Mouse (Mus musculus): ENCODE measurements around the gene Xrra1. TPM values are rescaled to one million over a fixed set of nuclear protein-coding genes. Genes with fewer than 3 reads are reported as not detected.
A peak's percentile ranks its signal among the peaks of the same experiment; 100 is the strongest.

Xrra1 gene
- polyA plus RNA-seq, 1 experiment = 0.34 TPM

DNA sequence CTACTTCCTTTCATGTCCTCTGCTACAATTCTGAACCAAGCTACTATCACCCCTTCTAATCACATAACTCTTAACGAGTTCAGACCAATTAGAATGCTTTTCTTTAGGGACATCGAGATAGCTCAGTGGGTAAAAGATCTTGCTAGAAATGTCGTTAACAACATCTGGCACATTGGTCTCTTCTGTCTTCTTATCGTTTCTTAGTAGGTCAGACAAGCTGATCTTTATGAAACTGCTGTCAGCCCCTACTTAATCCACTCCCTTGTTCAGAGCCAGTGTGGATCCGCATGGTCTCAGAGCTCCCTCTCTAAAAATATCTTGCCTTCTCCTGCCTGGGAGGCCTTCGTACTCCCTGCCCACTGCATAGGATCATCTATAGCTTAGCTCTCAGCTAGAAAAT is 15.0 kb downstream of the Xrra1 start:
- 78% methylated on average over 6 of the region's 6 CpGs for WGBS
- Histone ChIP-seq H3K4me1 (ENCODE audit: control insufficient read depth, insufficient read depth, low read length) (no peaks in the 10 kb centered on the region), H3K27me3 (ENCODE audit: control insufficient read depth, insufficient read depth, low read length) (no peaks in the 10 kb centered on the region), H3K27ac (ENCODE audit: insufficient read depth, low read length) (no peak overlapping the region), H3K4me3 (replicated peaks; ENCODE audit: insufficient read depth, low read depth, low read length) (no peak overlapping the region)
- DNase-seq = no peak
- TF ChIP-seq CTCF (IDR thresholded peaks at IDR 0.05; ENCODE audit: borderline replicate concordance, insufficient read depth, low read depth, low read length) (no peak), POLR2A (IDR thresholded peaks at IDR 0.05; ENCODE audit: borderline replicate concordance, insufficient read depth, low read length) (no peak)

- no peak for TF ChIP-seq CTCF (IDR thresholded peaks at IDR 0.05; ENCODE audit: borderline replicate concordance, insufficient read depth, low read depth, low read length)
- TF ChIP-seq POLR2A (IDR thresholded peaks at IDR 0.05; ENCODE audit: borderline replicate concordance, insufficient read depth, low read length) = no peak
- no peak for DNase-seq
- 54% methylated on average over 5 of the region's 5 CpGs for WGBS
- no peaks in the 10 kb centered on the region for H3K4me1 ChIP-seq (ENCODE audit: control insufficient read depth, insufficient read depth, low read length)
- H3K27me3 ChIP-seq (ENCODE audit: control insufficient read depth, insufficient read depth, low read length) = no peaks in the 10 kb centered on the region
- no peak overlapping the region for H3K4me3 ChIP-seq (replicated peaks; ENCODE audit: insufficient read depth, low read depth, low read length)
- H3K27ac ChIP-seq (ENCODE audit: insufficient read depth, low read length) = no peak overlapping the region
Measured at GRCm38 (mm10) chr7:99875891-99876290, 17.0 kb downstream of the Xrra1 start.

DNA sequence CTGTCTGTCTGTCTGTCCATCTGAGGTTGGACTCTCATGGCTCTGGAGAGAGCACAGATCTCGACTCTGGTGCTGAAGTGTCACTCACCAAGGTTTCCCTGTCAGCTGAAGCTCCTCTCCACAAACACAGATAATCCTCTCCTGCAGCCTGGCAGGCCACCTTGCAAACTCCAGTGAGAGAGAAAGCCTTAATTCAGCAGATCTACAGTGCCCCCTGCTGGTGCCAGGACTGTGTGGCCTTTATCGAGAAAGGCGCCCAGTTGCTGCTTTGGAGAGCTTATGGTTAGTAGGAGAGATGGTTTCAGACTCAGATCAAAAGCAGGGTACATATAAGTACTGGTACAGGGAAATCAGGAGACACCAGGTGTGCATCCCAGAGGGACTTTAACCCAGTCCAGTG is 17.4 kb downstream of the Xrra1 start:
- TF ChIP-seq POLR2A (IDR thresholded peaks at IDR 0.05; ENCODE audit: borderline replicate concordance, insufficient read depth, low read length) (no peak), CTCF (IDR thresholded peaks at IDR 0.05; ENCODE audit: borderline replicate concordance, insufficient read depth, low read depth, low read length) (peak; percentile 80)
- WGBS = 7% methylated on average over 3 of the region's 3 CpGs

GRCm38 (mm10) chr7:99878254-99878653 is 19.3 kb downstream of the Xrra1 start:
- WGBS = 48% methylated on average over 2 of the region's 2 CpGs
- no peak overlapping the region for H3K27ac ChIP-seq (ENCODE audit: insufficient read depth, low read length)
- TF ChIP-seq CTCF (IDR thresholded peaks at IDR 0.05; ENCODE audit: borderline replicate concordance, insufficient read depth, low read depth, low read length) = no peak
- no peak for TF ChIP-seq POLR2A (IDR thresholded peaks at IDR 0.05; ENCODE audit: borderline replicate concordance, insufficient read depth, low read length)
- no peak overlapping the region for H3K4me3 ChIP-seq (replicated peaks; ENCODE audit: insufficient read depth, low read depth, low read length)
- no peak for DNase-seq
- no peaks in the 10 kb centered on the region for H3K27me3 ChIP-seq (ENCODE audit: control insufficient read depth, insufficient read depth, low read length)
- H3K4me1 ChIP-seq (ENCODE audit: control insufficient read depth, insufficient read depth, low read length) = no peaks in the 10 kb centered on the region

More for the DNA sequence above, 17.4 kb downstream of the Xrra1 start:
- no peaks in the 10 kb centered on the region for H3K4me1 ChIP-seq (ENCODE audit: control insufficient read depth, insufficient read depth, low read length)
- no peak overlapping the region for H3K4me3 ChIP-seq (replicated peaks; ENCODE audit: insufficient read depth, low read depth, low read length)
- no peak overlapping the region for H3K27ac ChIP-seq (ENCODE audit: insufficient read depth, low read length)
- no peaks in the 10 kb centered on the region for H3K27me3 ChIP-seq (ENCODE audit: control insufficient read depth, insufficient read depth, low read length)
- peak; percentile 58 to 67 for DNase-seq

GRCm38 (mm10) chr7:99887230-99887735 is 28.4 kb downstream of the Xrra1 start:
- 79% methylated on average over 2 of the region's 2 CpGs for WGBS
- Histone ChIP-seq H3K27me3 (ENCODE audit: control insufficient read depth, insufficient read depth, low read length) (no peaks in the 10 kb centered on the region), H3K4me3 (replicated peaks; ENCODE audit: insufficient read depth, low read depth, low read length) (no peak overlapping the region), H3K27ac (ENCODE audit: insufficient read depth, low read length) (no peak overlapping the region), H3K4me1 (ENCODE audit: control insufficient read depth, insufficient read depth, low read length) (no peaks in the 10 kb centered on the region)
- no peak for DNase-seq
- no peak for TF ChIP-seq POLR2A (IDR thresholded peaks at IDR 0.05; ENCODE audit: borderline replicate concordance, insufficient read depth, low read length)

DNA sequence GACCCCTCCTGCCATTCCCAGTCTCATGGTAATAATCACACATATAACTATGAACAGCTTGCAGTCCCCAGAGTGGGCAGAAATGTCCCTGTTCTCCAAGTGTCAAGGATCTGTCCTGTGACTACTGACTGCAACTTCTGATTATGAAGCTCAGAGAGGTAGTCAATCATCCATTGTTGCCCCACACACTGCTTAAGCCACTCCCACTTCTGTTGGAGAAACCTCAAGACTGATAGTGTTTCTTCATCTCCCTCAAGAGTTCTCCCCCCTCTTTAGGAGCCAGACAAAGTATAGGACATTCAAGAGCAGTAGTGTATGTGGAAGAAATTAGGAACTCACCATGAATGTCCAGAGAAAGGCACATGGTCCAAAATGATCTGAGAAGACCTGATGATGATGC is 28.8 kb downstream of the Xrra1 start:
- no peak for DNase-seq
- H3K27me3 ChIP-seq (ENCODE audit: control insufficient read depth, insufficient read depth, low read length) = no peaks in the 10 kb centered on the region
- no peaks in the 10 kb centered on the region for H3K4me1 ChIP-seq (ENCODE audit: control insufficient read depth, insufficient read depth, low read length)
- no peak overlapping the region for H3K4me3 ChIP-seq (replicated peaks; ENCODE audit: insufficient read depth, low read depth, low read length)
- TF ChIP-seq POLR2A (IDR thresholded peaks at IDR 0.05; ENCODE audit: borderline replicate concordance, insufficient read depth, low read length) = no peak
- TF ChIP-seq CTCF (IDR thresholded peaks at IDR 0.05; ENCODE audit: borderline replicate concordance, insufficient read depth, low read depth, low read length) = no peak
- no peak overlapping the region for H3K27ac ChIP-seq (ENCODE audit: insufficient read depth, low read length)

- no peak overlapping the region for H3K27ac ChIP-seq (ENCODE audit: insufficient read depth, low read length)
- no peaks in the 10 kb centered on the region for H3K27me3 ChIP-seq (ENCODE audit: control insufficient read depth, insufficient read depth, low read length)
- H3K4me1 ChIP-seq (ENCODE audit: control insufficient read depth, insufficient read depth, low read length) = no peaks in the 10 kb centered on the region
- DNase-seq = peak in 1 of 2 experiments; percentile 21
- no peak overlapping the region for H3K4me3 ChIP-seq (replicated peaks; ENCODE audit: insufficient read depth, low read depth, low read length)
- TF ChIP-seq POLR2A (IDR thresholded peaks at IDR 0.05; ENCODE audit: borderline replicate concordance, insufficient read depth, low read length) = no peak
- TF ChIP-seq CTCF (IDR thresholded peaks at IDR 0.05; ENCODE audit: borderline replicate concordance, insufficient read depth, low read depth, low read length) = no peak
- WGBS = 46% methylated on average over 10 of the region's 10 CpGs
Measured at GRCm38 (mm10) chr7:99889175-99889880, 30.4 kb downstream of the Xrra1 start.

GRCm38 (mm10) chr7:99890168-99890755 is 31.3 kb downstream of the Xrra1 start:
- Histone ChIP-seq H3K4me3 (replicated peaks; ENCODE audit: insufficient read depth, low read depth, low read length) (no peak overlapping the region), H3K4me1 (ENCODE audit: control insufficient read depth, insufficient read depth, low read length) (no peaks in the 10 kb centered on the region), H3K27me3 (ENCODE audit: control insufficient read depth, insufficient read depth, low read length) (no peaks in the 10 kb centered on the region), H3K27ac (ENCODE audit: insufficient read depth, low read length) (no peak overlapping the region)
- WGBS = 84% methylated on average over 3 of the region's 3 CpGs
- TF ChIP-seq CTCF (IDR thresholded peaks at IDR 0.05; ENCODE audit: borderline replicate concordance, insufficient read depth, low read depth, low read length) (no peak), POLR2A (IDR thresholded peaks at IDR 0.05; ENCODE audit: borderline replicate concordance, insufficient read depth, low read length) (no peak)
- no peak for DNase-seq

Measured in cerebellum, adult 2 months (tissue).